Mouse (Mus musculus): ENCODE results near the gene Vopp1.

Gene Vopp1

DNA sequence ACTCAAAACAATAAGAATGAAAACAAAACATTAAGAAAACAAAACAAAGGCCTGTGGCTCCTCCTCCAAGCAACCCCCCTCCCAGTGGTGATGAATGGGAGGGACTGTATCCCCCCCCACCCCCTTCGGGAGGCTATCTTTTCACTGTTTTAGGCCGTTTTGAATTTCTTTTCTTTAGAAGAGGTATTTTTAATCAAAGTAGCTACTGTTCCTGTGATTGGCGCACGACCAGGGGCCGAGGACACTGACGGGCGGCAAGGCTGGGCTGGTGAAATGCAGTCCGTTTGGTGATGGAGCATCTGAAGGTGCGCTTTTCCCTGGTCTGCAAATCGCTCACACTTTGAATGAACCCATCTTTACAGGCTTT is 122.6 kb downstream of the Vopp1 start, which contains the start of gene Lancl2:
Lancl2 (plus strand) TSS at position 165 of the 367 bp plus-strand sequence.
- DNase-seq (ENCODE audit: low spot score): peak; percentile 67

DNA sequence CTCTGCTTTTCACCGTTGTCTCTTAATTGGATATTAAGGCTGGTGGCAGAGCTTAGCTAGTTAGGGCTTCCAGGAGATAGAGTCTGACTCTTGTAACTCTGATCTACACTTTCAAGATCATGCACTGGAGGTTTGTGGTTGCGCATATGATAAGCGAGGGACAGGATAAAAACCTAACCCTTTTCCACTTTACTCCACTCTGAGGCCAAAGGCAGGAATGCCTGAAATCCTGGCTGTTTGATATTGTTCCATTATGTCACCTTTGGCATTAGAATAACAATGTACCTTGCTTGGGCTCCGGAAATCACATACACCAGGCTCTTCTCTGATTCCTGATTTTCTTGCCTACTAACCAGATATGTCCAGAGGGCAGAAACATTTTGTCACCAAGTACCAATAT is 123.3 kb downstream of the Vopp1 start:
- DNase-seq (ENCODE audit: low spot score): no peak

DNA sequence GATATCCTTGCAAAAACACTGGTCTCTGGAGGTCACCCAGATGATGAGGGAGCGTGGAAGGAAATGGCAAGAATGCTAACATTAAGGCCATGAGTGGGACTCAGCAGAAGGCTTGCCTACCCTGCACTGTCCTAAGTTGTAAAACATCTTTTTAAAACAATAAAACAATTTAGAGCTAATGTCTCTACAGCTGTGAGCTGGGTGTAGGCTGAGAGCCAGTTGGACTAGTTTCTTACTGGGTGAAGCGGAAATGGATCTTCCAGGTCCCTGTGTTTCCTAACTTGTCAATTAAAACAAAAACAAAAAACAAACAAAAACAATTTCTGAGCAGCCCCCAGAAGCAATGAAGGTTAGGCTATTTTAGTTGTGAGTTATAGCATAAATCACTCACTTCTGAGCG is 131.8 kb downstream of the Vopp1 start:
- DNase-seq (ENCODE audit: low spot score): no peak

DNA sequence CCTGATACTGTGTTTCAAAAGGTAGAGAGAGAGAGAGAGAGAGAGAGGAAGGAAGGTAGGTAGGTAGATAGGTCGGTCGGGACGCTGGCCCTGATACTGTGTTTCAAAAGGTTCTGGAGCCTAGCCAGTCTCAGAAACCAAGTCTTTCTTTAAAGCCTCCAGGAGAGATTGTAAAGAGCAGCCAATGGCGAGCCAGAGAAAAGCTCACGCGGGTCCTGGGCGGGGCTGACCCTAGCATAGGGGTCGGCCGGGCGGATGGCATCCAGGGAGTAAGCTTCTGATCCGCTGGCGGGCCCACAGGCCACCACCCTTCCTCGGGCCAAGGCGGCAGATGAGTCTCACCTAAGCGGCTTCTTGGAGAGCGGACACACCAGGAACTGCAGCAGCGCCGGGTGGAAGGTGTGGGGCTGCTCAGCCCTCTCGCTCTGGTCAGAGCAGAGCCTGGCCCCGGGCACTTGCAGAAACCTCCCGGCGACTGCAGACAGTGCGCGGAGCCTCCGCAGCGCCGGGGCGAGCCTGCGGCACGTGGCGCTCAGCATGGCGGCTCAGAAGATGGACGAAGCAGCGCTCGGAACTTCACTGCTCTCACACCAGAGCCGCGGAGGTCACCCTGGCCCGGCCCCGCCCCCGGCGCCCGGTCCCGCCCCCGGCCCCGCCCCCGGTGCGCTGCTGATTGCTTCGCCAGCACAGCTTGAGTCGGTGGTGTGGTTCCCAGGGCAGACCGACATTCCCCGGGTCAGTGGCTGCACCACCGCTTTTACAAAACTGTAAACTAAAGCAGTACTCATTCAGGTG is 133.3 kb downstream of the Vopp1 start, which contains the start of gene Pyurf:
Pyurf (minus strand) TSS at position 612 of the 795 bp plus-strand sequence.
- DNase-seq (ENCODE audit: low spot score): peak; percentile 89

DNA sequence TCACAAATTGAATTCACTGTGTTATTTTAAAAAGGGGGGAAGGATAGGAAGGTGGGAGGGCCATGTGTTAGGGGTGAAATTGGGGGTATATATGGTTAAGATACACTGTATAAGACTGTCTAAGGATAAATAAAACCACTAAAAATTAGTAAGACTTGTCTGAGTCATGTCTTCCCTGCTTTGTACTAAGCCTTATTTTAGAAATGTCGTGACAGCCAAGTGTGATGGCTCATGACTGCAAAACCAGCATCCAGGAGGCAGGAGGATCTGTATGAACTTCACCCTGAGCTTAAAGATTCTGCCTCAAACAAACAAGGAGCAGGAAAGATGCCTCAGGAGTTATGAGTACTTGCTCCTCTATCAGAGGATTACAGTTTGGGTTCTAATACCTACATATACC is 140.8 kb downstream of the Vopp1 start:
- no peak for DNase-seq (ENCODE audit: low spot score)

Measured in testis, postnatal 10 days (tissue).